Mouse (Mus musculus) stomach, postnatal 0 days (tissue): ENCODE data around the gene Cdc14a.

ENCODE experiments used
- CTCF ChIP-seq: IDR thresholded peaks from 2 replicates; pipeline ENCODE4 v1.5.1; 2016; ENCODE audit warnings: antibody characterized with exemption, low read depth, mild to moderate bottlenecking, moderate library complexity
- EP300 ChIP-seq: optimal IDR thresholded peaks from 2 replicates; pipeline ENCODE3; 2016; ENCODE audit warnings: antibody characterized with exemption

- TF ChIP-seq CTCF (no peak), EP300 (no peak)
These were observed 85.2 kb downstream of the Cdc14a start for GRCm38 (mm10) chr3:116338616-116339015.
